Mouse (Mus musculus): ENCODE data around the gene Gm21988.

DNA sequence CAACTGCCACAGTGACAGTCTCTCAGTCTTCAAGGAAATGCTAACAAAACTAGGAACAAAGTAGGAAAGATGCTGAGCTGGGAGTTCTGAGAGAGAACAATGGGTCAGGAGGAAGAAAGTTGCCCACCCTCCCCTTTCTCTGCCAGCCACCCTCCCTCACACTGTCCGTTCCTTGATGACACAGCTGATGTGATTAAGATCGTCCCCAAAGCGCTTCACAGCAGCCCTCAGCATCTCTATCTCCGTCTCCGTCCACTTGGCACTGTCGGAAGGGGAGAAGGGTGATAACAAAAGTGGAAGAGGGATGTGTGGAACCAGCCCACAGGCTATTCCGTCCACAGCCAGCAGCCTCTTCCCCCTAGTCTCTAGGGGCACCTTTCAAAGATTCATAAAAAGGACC lies 2.9 kb downstream of the Gm21988 start:
- TF ChIP-seq CTCF (IDR thresholded peaks at IDR 0.05; ENCODE audit: low read depth) (no peak), EP300 (IDR thresholded peaks at IDR 0.05; ENCODE audit: low read depth) (no peak)
